Mouse (Mus musculus) granulocyte monocyte progenitor cell, adult 5-6 weeks (primary cell): Measurements from ENCODE around the gene Gm49405. TPM values are rescaled to one million over a fixed set of nuclear protein-coding genes. Genes with fewer than 3 reads are reported as not detected.

ENCODE experiments used
- ATAC-seq: replicated peaks from 2 replicates; pipeline ENCODE4 v1.8.0; 2016; ENCODE audit warnings: mild to moderate bottlenecking, moderate TSS enrichment, inconsistent platforms; ENCODE audit not compliant: poor library complexity, severe bottlenecking
- total RNA-seq, 2 experiments: library from RNA; stranded (forward) in 1 of 2; stranded (reverse) in 1 of 2; fragments of 200-712, 200-1000 nt in 1 of 2; fragments of >200 nt in 1 of 2; fragmentation: Nextera tagmentation in 1 of 2; gene quantifications; 2 replicates each; pipeline ENCODE4 v1.2.3; 2014 to 2017

Gene Gm49405
- total RNA-seq, 2 experiments from 2014 or later = 0.30 to 1.3 TPM

DNA sequence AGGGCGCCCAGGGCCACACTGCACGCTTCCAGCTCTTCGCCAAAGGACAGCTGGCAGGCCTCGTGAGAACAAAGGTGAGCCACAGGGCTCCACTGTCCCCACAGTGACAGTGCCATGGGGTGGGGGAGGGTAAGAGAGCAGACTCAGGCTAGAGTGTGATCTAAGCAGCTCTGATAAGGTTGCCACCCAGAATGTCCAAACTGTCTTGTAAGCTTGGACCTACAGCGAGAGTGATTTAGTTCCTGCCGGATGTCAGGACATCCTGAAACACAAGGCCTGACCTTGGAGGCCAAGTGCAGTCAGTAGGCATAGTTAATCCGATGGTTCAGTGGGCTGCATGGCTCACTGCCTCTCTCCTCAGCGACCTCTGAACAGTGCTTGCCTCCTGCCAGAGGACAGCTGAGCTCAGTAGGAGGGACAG is 15.2 kb upstream of the Gm49405 start:
- no peak for ATAC-seq

DNA sequence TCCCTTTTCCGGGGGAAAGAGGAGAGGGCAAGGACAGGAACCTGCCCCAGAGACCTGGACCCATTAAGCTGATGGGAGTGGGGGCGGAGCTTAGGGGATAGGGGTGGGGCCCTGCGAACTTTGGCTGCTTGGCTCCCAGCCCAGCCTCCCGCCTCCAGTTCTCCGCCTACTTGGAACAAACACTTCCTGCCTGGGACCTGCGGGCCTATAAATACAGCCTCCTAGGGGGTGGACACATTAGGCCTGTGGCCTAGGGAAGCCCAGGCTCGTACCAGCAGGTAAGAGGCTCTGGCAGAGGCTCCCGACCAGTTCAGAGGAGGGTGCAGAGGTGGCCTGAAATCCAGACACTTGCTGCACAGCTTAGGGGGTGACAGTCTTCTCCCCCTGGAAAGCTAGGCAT is 14.1 kb upstream of the Gm49405 start, which contains the start of gene Acy3:
Gene Acy3, plus strand, starts transcription at position 237 of the 400 bp plus-strand sequence.
- ATAC-seq = peak; percentile 42

DNA sequence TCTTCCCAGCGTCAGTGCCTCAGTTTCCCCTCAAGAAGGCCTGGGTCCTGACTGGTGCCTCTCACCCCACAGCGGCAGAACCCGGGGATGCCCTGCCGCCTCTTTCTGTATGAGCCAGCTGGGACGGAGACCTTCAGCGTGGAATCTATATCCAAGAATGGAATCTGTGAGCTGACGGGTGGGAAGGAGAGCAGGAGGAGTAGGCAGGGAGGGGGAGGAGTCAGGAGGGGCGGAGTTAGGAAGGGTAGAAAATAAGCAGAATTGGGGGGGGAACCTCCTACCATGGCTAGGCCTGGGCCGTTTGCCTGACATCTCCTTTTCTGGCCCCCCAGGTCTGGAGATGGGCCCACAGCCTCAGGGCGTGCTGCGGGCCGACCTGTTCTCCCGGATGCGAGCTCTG is 12.4 kb upstream of the Gm49405 start:
- no peak for ATAC-seq

DNA sequence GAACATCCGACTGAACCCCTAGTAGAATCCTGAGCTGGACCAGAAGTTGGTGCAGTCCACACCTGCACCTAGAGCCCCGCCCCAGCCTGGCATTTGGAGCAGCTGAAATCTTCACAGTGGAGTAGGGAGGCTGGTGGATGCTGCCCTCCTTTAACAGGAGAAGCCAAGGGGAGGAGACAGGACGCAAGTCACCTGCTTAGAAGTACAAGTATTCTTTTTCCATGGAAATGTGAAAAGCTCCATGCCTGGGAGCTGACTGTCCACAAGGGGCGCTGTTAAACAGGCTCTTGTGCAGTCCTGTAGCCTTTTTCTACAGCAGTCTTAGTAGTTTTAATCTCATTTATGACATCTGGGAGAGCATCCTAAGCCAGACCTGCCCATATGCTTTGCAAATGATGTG is 11.7 kb upstream of the Gm49405 start:
- ATAC-seq = no peak

DNA sequence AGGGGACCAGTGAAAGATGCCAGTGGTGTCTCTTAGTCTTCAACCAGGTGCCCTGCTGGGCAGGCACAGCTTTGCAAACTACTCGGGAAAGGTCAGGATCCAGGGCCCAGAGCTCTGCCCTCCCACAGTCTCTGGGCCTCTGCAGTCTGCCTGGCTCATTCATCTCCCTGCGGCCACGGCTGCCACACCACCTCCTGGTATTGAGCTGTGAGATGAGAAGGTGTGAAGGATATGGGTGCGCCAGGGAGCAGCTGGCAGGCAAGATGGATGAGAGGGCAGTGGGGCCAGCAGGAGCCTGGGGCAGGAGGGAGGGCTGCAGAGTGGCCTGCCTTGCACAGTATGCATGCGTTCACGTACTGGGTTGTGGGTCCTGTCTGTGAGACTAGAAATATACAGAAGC is 9.6 kb upstream of the Gm49405 start:
- no peak for ATAC-seq

DNA sequence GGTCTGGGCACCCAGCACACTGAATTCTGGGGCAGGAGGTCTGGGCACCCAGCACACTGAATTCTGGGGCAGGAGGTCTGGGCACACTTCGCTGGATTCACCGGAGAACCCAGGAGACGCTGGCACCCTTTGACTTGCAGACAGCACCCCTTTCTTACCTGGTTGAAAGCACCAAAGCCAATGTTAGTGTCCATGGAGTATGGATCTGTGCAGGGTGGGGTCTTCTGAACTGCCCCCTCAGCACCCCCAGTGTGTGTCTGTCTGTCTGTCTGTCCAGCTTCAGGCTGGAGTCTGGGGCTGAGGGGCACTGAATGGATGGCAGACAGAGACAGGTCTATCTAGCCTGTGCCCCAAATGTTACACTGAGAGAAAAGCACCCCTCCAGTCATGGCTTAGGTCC is 8.9 kb upstream of the Gm49405 start:
- no peak for ATAC-seq

DNA sequence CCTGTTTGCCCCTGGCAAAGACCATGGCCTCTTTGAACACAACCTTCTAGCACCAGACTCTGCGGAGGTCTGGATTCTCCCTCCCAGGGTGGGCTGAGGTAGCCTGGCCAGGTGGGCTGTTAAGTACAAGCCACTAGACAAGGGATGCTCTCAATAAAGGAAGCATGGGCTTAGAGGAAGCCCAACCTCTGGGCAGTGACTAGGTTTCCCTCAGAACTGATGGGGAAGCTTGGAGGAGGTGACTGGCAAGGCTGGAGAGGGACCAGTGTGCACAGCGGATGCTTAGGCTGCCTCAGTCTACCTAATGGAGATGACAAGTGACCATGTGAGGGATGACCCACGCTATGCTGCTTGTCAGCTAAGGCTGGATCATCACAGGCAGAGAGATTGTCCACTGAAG is 8.5 kb upstream of the Gm49405 start:
- ATAC-seq = no peak

DNA sequence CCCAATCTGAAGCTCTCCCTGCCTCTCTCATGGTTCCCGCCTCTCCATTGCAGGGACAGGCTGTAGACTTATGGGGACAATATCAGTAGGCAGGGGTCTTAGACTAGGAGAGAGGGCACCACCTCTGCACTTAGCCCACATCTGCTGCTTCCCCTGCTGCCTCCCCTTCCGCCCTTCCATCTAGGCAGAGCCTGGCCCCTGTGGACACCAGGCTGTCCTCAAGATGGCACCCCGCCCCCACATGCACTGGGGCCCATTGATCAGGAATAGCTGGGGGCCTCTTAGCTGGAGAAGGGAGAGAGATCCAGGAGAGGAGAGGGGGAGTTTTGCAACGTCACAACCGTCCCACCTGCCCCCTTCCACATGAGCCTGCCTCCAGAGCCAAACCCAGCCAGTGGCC is 8.0 kb upstream of the Gm49405 start, which contains the start of gene Tbx10:
Gene Tbx10, plus strand, starts transcription at position 337 of the 400 bp plus-strand sequence.
- no peak for ATAC-seq

DNA sequence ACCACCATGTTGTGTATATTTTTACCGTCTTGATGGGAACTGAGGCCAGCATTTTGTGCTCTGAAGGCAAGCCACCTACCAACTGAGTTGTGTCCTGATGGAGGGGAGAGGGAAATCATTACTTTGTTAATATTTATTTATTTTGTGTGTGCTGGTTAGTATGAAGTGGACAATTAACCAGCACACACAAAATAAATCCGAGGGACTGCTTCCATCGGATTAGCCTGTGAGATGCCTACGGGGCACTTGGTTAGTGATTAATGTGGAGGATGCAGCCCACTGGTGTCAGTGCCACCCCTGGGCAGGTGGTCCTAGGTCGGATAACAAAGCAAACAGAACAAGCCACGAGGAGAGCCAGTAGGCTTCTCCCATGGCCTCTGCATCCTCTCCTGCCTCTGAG is 5.5 kb upstream of the Gm49405 start:
- no peak for ATAC-seq

DNA sequence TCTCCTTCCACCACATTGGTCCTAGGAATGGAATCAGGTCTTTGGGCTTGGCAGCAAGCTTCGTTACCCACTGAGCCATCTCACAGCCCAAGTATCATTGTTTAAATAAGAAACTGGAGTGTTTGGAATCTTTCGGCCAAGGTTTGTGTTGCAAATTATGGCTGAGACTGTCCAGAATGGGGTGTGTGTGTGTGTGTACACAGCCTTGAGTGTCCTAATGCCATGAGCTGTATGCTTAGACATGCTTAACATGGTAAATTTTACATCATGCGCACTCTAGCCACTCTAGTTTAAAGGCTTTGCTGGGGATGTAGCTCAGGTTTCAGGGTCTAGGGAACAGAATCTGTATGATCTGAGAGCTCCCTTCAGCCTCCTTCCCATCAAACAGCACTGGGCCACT is 4.9 kb upstream of the Gm49405 start:
- no peak for ATAC-seq

DNA sequence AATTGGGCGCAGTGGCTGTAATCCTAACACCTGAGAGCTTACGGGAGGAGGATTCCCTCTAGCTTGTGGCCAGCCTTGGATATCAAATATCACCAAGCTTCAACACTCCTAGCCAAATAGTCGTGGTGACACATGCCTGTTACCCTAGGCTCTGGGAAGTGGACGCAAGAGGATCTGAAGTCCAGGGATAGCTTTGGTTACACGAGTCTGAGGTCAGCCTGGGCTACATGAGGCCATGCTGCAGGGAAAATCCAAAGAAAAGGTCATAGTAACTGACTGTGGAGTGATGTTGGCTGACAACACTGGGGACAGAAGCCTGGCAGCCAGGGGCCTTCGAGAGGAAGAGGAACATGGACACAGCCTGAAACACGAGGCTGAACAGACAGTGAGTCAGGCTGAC is 4.3 kb upstream of the Gm49405 start:
- no peak for ATAC-seq

DNA sequence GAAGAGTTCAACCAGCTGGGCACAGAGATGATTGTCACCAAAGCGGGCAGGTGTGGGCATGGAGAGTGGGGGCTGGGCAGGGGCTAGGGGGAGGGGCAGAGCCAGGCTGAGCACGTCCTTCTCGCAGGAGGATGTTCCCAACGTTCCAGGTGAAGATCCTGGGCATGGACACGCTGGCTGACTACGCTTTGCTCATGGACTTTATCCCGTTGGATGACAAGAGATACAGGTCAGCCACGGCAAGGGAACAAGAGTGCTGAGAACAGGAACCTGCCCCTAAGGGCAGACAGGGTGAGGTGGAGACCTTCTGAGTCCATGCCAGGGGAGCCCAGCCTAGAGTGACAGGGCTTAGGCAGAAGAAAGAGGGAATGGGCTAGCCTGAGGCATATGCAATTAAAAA is 3.7 kb upstream of the Gm49405 start:
- ATAC-seq = no peak

DNA sequence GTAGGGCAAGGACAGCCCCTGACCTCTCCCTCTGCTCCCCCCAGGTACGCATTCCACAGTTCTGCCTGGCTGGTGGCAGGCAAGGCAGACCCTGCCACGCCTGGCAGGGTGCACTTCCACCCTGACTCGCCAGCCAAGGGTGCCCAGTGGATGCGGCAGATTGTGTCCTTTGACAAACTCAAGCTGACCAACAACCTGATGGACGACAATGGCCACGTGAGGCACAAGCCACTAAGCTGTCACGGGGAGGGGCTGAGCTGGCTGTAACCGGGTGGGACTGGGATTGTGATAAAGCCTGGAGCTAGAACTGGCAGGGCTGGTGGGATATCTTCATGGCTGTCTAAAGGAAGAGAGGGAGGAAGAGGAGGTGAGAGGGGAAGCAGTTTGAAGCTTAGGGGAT is 3.2 kb upstream of the Gm49405 start:
- ATAC-seq = no peak

DNA sequence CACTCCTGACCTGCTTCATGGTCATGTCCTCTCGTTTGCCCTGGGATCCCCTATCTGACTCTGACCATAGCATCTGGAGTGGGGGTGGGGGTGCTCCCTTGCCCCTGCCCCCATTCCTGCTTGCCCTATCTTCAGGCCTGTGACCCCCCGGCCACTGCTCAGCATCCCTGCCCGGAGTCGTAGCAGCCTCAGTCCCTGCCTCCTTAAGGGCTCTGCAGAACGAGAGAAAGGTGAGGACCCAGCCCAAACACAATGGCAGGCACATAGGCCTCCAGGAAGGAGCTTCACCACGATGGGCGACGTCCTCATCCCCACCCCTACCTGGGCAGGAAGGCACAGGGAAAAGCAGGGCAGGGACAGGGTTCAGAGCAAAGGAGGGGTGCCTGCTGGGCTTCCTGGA is 2.1 kb upstream of the Gm49405 start:
- ATAC-seq = no peak

DNA sequence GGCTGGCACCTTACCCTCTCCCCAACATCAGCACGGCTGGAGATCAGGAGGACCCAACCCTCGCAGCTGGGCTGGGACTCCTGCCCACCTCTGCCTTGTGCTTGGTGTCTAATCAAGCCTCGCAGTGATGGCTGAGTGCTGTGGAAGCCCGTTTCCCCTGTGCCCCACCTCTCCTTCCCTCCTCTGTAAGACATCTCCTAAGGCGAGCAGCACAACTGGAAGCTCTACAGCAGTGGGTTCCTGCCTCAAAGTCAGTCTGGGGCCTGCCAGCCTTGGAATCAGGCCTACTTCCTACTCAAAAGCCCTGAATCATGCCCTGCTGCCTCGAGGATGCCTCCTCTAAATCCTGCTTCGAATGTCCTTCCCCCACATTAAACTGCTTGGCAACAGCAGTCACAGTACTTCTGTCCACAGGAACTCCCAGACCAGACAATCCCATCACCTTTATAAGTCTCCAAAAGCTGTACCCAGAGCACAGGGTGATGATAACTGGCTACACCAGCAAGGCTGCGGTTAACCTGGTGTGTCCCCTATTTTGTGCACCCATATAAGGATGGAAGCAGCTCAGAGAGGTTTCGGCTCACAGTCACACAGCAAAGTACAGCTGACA is 1.2 kb upstream of the Gm49405 start:
- no peak for ATAC-seq

DNA sequence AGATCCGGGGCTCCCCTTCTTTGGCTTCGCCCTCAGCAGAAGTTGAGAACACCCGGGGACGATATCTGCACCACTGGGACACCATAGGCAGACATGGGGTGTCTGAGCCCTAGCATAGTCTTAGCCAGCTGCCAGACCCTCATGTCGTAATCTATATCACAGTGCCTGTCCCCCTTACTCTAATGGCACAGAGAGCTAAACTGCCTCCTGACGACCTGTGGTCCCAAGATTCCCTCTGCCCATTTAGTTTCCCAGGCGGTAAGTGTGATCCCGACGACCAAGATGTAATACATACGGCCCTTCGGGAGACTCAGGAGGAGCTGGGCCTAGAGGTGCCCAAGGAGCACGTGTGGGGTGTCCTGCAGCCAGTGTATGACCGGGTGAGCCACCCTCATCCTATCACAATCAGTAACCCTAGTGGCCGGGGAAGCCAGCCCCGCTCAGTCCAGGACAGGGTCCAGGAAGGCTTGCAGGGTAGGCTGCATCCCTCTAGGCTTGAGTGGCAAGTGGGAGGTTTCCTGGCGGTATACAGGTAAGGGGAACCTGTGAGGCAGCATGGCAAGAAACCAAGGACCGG is 611 bp downstream of the Gm49405 start:
- ATAC-seq = no peak

DNA sequence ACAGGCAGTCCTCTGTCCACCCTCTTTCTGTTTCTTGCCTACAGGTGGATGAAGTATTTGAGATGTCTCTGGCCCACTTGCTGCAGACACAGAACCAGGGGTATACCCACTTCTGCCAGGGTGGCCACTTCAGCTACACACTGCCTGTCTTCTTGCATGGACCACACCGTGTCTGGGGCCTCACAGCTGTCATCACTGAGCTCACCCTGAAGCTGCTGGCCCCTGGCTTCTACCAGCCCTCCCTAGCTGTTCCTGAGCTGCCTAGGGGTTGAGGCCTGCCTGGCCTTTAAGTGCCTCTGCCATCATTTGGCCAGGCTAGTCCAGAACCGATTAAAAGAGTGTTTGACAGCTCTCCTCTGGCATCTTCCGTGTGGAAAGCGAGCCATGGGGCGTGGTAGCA is 1.3 kb downstream of the Gm49405 start:
- no peak for ATAC-seq

DNA sequence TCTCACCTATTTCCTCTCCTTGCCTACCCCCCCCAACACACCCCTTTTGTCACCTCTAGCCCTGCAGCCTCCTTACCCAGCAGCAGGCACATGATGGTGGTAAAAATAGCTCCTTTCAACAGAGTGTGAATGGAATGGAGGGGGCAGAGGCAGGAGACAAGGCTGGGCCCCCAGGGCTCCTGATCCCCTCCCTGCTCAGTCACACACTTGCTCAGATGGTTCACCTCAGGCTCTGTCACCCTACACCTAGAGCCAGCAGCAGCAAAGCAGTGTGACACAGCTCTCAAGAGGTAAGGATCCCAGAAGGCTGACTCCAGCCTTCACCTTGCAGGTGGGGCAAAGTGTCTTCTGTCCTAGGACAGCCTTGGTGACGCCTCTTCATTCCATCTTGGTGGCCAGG is 2.7 kb downstream of the Gm49405 start, which contains the start of gene Doc2g:
Gene Doc2g, plus strand, starts transcription at position 202 of the 400 bp plus-strand sequence.
- ATAC-seq = no peak

DNA sequence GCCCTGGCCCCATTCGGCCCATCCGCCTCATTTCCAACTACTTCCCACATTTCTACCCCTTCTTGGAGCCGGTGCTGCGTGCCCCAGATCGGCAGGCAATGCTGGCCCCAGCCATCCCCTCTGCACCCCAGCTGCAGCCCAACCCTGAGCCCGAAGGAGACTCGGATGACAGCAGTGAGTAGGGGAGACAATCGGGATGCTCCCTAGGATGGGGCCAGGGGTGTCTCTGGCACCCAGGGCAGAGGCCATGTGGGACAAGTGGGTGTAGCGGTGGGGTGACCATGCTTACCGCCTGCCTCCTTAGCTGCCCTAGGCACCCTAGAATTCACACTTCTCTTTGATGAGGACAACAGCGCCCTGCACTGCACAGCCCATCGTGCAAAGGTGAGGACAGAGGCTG is 3.2 kb downstream of the Gm49405 start:
- ATAC-seq = no peak

DNA sequence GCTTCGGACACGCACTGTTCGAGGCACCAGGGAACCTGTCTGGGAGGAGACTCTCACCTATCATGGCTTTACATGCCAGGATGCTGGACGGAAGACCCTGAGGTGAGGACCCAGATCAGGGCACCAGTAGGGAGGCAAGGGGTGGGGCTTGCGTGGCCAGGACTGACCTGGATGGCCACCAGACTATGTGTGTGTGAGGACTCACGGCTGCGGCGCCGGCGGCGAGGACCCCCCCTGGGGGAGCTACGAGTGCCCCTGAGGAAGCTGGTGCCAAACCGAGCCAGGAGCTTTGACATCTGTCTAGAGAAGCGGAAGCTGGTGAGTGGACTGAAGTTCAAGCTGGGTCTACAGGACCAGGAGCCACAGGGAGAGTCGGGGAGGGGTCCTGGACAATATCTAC is 3.9 kb downstream of the Gm49405 start:
- ATAC-seq = no peak

DNA sequence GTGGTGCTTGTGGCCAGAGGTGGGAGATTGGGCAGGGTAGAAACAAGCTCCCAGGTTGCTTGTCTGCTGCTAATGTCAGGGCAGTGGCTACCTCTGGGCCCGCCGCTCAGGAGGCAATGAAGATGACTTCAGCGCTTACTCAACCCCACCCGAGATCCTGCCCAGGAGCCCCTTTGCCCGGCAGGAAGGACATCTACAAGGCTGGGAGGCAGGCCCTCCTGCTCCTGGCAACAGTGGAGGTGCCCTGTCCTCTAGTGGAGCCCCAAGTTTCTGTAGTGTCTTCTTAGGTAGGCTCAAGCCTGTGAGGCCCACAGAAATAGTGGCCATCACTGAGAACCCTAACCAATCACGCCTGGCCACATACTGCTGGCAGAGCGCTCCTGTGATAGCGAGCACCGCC is 4.7 kb downstream of the Gm49405 start:
- no peak for ATAC-seq

DNA sequence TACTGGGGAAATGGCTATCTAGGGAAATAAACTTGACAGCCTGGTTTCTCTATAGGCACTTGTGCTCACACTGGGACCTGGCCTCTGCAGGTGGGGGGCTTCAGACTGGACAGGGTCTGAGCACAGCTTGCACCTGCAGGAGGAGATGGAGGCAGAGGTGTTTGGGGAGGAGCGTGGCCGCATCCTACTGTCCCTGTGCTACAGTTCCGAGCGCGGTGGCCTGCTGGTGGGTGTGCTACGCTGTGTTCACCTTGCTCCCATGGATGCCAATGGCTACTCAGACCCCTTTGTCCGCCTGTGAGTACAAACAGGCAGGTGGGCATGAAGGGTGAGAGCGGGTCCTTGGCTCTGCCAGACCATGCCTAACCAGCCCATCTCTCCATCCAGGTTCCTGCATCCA is 5.5 kb downstream of the Gm49405 start:
- ATAC-seq = no peak
